In the genomic region with DNA sequence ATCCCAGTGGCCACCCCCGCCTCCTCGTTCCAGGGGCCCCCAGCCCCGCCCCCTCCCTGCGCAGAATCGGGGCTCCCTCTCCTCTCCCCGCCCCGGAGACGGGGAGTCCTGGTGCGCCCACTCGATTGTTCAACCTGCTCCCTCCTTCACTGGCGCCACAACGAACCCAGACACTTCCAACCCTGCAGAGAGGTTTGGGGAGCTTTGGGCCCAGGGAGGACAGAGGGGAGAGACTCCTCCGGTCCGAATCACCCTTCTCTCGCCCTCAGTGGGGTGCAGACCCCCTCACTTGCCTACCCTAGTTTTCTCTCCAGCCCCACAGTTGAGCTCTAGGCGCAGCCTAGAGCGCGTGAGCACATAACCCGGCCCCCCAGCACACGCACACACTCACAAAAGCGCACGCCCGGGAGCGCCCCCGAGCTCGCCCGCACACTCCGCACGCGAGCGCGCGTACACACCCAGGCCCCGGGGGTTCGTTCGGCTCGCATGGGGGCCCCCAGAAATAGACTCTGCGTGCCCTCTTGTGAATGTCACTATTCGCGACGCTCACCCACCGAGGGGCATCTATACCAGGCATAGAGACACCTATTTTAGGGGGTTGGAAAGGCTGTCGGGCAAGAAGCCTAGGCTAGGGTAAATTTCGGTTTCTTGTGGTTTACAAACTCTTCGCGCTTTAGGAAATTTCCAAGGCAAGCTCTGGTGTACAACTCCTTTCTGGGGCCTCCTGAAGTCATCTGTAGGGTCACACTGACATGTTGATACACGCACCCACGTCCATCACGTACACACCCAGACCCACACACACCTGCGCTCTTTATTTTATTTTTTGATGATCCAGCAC, we compare ENCODE assay signal across 9 mouse cellular contexts. TPM values are rescaled to one million over a fixed set of nuclear protein-coding genes. Genes with fewer than 3 reads are reported as not detected.
DNase-seq lines count a peak whose midpoint lies in the region; ATAC-seq and TF ChIP-seq lines count a peak whose summit lies in the region.
"Had no signal": no experiment of that assay in that cellular context is flagged by ENCODE, and none has a peak within 500 bp of the region (broad histone marks: within the 10 kb centered on the region; RNA-seq: fewer than 3 reads in every experiment).

Nrn1 (minus strand) TSS at position 401 of the 841 bp plus-strand sequence.

- H3K9ac ChIP-seq in ES-Bruce4 (ENCODE audit: low read depth, poor library complexity, severe bottlenecking) = peak within 1 kb of the TSS; percentile 56; the same call in 1 of the 2 replicates
- H3K9ac ChIP-seq in hindbrain, embryonic 13.5 days = peak within 1 kb of the TSS; percentile 85
- H3K9ac ChIP-seq in limb, embryonic 13.5 days = peak within 1 kb of the TSS; percentile 65

- 0 out of 2 replicates have a peak, but pooled peaks cover 2% of the 10 kb centered on the region for H3K4me1 ChIP-seq in kidney, adult 2 months (ENCODE audit: control insufficient read depth, insufficient read depth, low read length)
- H3K4me1 ChIP-seq in ES-Bruce4 (ENCODE audit: control insufficient read depth, insufficient read depth, low read length) = no peaks in the 10 kb centered on the region
- peaks cover 23% of the 10 kb centered on the region for H3K4me1 ChIP-seq in hindbrain, embryonic 13.5 days (replicated peaks)
- H3K4me1 ChIP-seq in limb, embryonic 13.5 days = peaks cover 44% of the 10 kb centered on the region

- TF ChIP-seq EP300 in ES-Bruce4 (IDR thresholded peaks at IDR 0.05; ENCODE audit: insufficient read depth, low read depth, low read length) = no peak

- peaks cover 21% of the 10 kb centered on the region for H3K27me3 ChIP-seq in kidney, adult 2 months (replicated peaks; ENCODE audit: control insufficient read depth, insufficient read depth, low read length)
- peaks cover 30% of the 10 kb centered on the region for H3K27me3 ChIP-seq in ES-Bruce4 (ENCODE audit: control insufficient read depth, insufficient read depth, low read length, poor library complexity, severe bottlenecking)
- peaks cover 59% of the 10 kb centered on the region for H3K27me3 ChIP-seq in hindbrain, embryonic 13.5 days
- H3K27me3 ChIP-seq in limb, embryonic 13.5 days = peaks cover 50% of the 10 kb centered on the region

- no peak for TF ChIP-seq POLR2A in kidney, adult 2 months (IDR thresholded peaks at IDR 0.05; ENCODE audit: low read depth, low read length)
- no peak for TF ChIP-seq POLR2A in ES-Bruce4 (IDR thresholded peaks at IDR 0.05; ENCODE audit: insufficient read depth, low read length)

- TF ChIP-seq CTCF in kidney, adult 2 months (conservative IDR thresholded peaks at IDR 0.05; ENCODE audit: insufficient read depth, insufficient read length, low read depth, low read length) = no peak
- TF ChIP-seq CTCF in ES-Bruce4 (IDR thresholded peaks at IDR 0.05; ENCODE audit: low read depth, low read length) = no peak

- H3K9me3 ChIP-seq in ES-Bruce4 (replicated peaks; ENCODE audit: control insufficient read depth, insufficient read depth, low read length, poor library complexity, severe bottlenecking) = no peaks in the 10 kb centered on the region
- H3K9me3 ChIP-seq in hindbrain, embryonic 13.5 days = no peaks in the 10 kb centered on the region
- peaks cover 7% of the 10 kb centered on the region; the same call in 1 of the 2 replicates for H3K9me3 ChIP-seq in limb, embryonic 13.5 days

- H3K4me3 ChIP-seq in kidney, adult 2 months (ENCODE audit: insufficient read depth, low read depth, low read length) = no peak within 1 kb of the TSS
- H3K4me3 ChIP-seq in ES-Bruce4 (ENCODE audit: low read depth, low read length) = peak within 1 kb of the TSS; percentile 71
- H3K4me3 ChIP-seq in hindbrain, embryonic 13.5 days = peak within 1 kb of the TSS; percentile 52
- H3K4me3 ChIP-seq in limb, embryonic 13.5 days = peak within 1 kb of the TSS; percentile 48

- H3K27ac ChIP-seq in kidney, adult 2 months (ENCODE audit: insufficient read depth, low read depth, low read length) = no peak within 1 kb of the TSS
- H3K27ac ChIP-seq in ES-Bruce4 (ENCODE audit: insufficient read depth, low read length) = no peak within 1 kb of the TSS
- H3K27ac ChIP-seq in hindbrain, embryonic 13.5 days = peak within 1 kb of the TSS; percentile 97
- H3K27ac ChIP-seq in limb, embryonic 13.5 days = peak within 1 kb of the TSS; percentile 58
- H3K27ac ChIP-seq: macrophage had no signal

- H3K4me2 ChIP-seq in hindbrain, embryonic 13.5 days = peak within 1 kb of the TSS; percentile 67
- H3K4me2 ChIP-seq in limb, embryonic 13.5 days (replicated peaks) = peak within 1 kb of the TSS; percentile 80

- H3K36me3 ChIP-seq in kidney, adult 2 months (ENCODE audit: control insufficient read depth, insufficient read depth, low read length) = no peaks in the 10 kb centered on the region
- H3K36me3 ChIP-seq in ES-Bruce4 (ENCODE audit: control insufficient read depth, insufficient read depth, low read length, poor library complexity, severe bottlenecking) = no peaks in the 10 kb centered on the region
- H3K36me3 ChIP-seq in hindbrain, embryonic 13.5 days = no peaks in the 10 kb centered on the region
- H3K36me3 ChIP-seq in limb, embryonic 13.5 days = 0 out of 2 replicates have a peak, but pooled peaks cover 2% of the 10 kb centered on the region

- WGBS in kidney, adult 2 months = 7% methylated on average over 49 of the region's 50 CpGs
- WGBS in hindbrain, embryonic 13.5 days = under 1% methylated on average over 50 of the region's 50 CpGs
- WGBS in limb, embryonic 13.5 days = under 1% methylated on average over 48 of the region's 50 CpGs

- peak; percentile 41 for ATAC-seq in hindbrain, embryonic 13.5 days (ENCODE audit: low FRiP score)
- ATAC-seq in limb, embryonic 13.5 days (ENCODE audit: low FRiP score, low read depth) = no peak
- no peak for ATAC-seq in granulocyte monocyte progenitor cell, adult 5-6 weeks (replicated peaks; ENCODE audit: poor library complexity, severe bottlenecking)

- DNase-seq in kidney, adult 2 months = peak; percentile 3
- no peak for DNase-seq in kidney, postnatal 36 days
- DNase-seq in embryo, embryonic 10.5 days (ENCODE audit: low spot score) = peak; percentile 46
- DNase-seq in right cerebral cortex, adult 18-20 months = peak; percentile 60

RNA-seq across cellular contexts. Expression of gene Nrn1, which starts in this region (rescaled TPM):
- 0.34 and 0.48 TPM in 2 replicates for polyA plus RNA-seq in kidney, adult 2 months (2012; rRNA removed)
- 1.9 and 2.4 TPM in 2 replicates for polyA plus RNA-seq in ES-Bruce4 (2011; ENCODE audit: insufficient read depth, insufficient read length, low read depth, missing spikeins)
- 60.6 and 62.8 TPM in 2 replicates for polyA plus RNA-seq in hindbrain, embryonic 13.5 days (2015; fragmentation: Nextera tagmentation; extraction: Ambion mirVana)
- 7.5 and 7.7 TPM in 2 replicates for polyA plus RNA-seq in limb, embryonic 13.5 days (2015; fragmentation: Nextera tagmentation; extraction: Ambion mirVana)
- total RNA-seq in granulocyte monocyte progenitor cell, adult 5-6 weeks (2014; fragmentation: Nextera tagmentation) = not detected in 2 replicates
- not detected in 2 replicates for total RNA-seq in granulocyte monocyte progenitor cell, adult 5-6 weeks (2017)
- polyA plus RNA-seq: macrophage had no signal

Comparison
In these comparisons a context has a peak if more than half of its experiments do, and no peak if none do; other contexts are left out.
1. Peak in DNase-seq in kidney, adult 2 months; RNA of the gene not detected or under 1 TPM.
2. DNase-seq: peak in embryo, embryonic 10.5 days (single experiment) and right cerebral cortex, adult 18-20 months (single experiment); none in kidney, postnatal 36 days (0 of 2).
3. H3K27ac ChIP-seq: peak in hindbrain, embryonic 13.5 days (single experiment) and limb, embryonic 13.5 days (single experiment); none in kidney, adult 2 months (single experiment) and ES-Bruce4 (single experiment).
4. Peak in every context shown above with its lines, with median percentiles within 50 percentile points of each other: H3K9ac ChIP-seq.